Mouse (Mus musculus) MEL (cell line): ENCODE measurements around the gene Irf1. TPM values are rescaled to one million over a fixed set of nuclear protein-coding genes. Genes with fewer than 3 reads are reported as not detected.

Experiments
- DNase-seq: peaks from one replicate; pipeline ENCODE4 v3.0.0; 2011; ENCODE audit warnings: low read depth, low spot score
- H3K27ac ChIP-seq: 2 replicates; pipeline ENCODE4 v1.5.1; 2012; ENCODE audit warnings: low read depth, mild to moderate bottlenecking, control low read depth, low read length, moderate library complexity; ENCODE audit not compliant: control insufficient read depth
- H3K27me3 ChIP-seq, 2 experiments: fragments of 150-350 bp in 1 of 2; sonication (generic) in 1 of 2; 2 replicates each; pipeline ENCODE4 v1.6.1; 2012; ENCODE audit warnings: low read length in 2 of 2, mild to moderate bottlenecking in 2 of 2, improper control_type of control experiment in 1 of 2, moderate library complexity in 1 of 2; ENCODE audit not compliant: insufficient read depth in 2 of 2, control insufficient read depth in 1 of 2
- H3K36me3 ChIP-seq, 2 experiments: 2 replicates each; pipeline ENCODE4 v1.6.1; 2012 to 2014; ENCODE audit warnings: low read length in 2 of 2, improper control_type of control experiment in 1 of 2, inconsistent platforms in 1 of 2, mild to moderate bottlenecking in 1 of 2; ENCODE audit not compliant: insufficient read depth in 2 of 2, control insufficient read depth in 1 of 2
- H3K4me1 ChIP-seq, 2 experiments: fragments of 150-350 bp in 1 of 2; sonication (generic) in 1 of 2; 2 replicates each; pipeline ENCODE4 v1.6.1; 2012; ENCODE audit warnings: low read length in 2 of 2, improper control_type of control experiment in 1 of 2, mild to moderate bottlenecking in 1 of 2; ENCODE audit not compliant: insufficient read depth in 2 of 2, control insufficient read depth in 1 of 2
- H3K4me3 ChIP-seq, 2 experiments: fragments of 150-350 bp in 1 of 2; sonication (generic) in 1 of 2; 2 replicates each; pipeline ENCODE4 v1.5.1; 2012; ENCODE audit warnings: low read depth in 2 of 2, low read length in 2 of 2, mild to moderate bottlenecking in 2 of 2, moderate library complexity in 2 of 2, control low read depth in 1 of 2, improper control_type of control experiment in 1 of 2; ENCODE audit not compliant: control insufficient read depth in 1 of 2, insufficient read depth in 1 of 2
- H3K79me2 ChIP-seq: 2 replicates; pipeline ENCODE4 v1.6.1; 2012; ENCODE audit warnings: mild to moderate bottlenecking, low read length, moderate library complexity; ENCODE audit not compliant: control insufficient read depth, poor library complexity, insufficient read depth
- H3K9ac ChIP-seq: 2 replicates; pipeline ENCODE4 v1.6.1; 2012; ENCODE audit warnings: low read depth, mild to moderate bottlenecking, control low read depth, low read length, moderate library complexity; ENCODE audit not compliant: control insufficient read depth, poor library complexity, severe bottlenecking
- H3K9me3 ChIP-seq: fragments of 150-350 bp; sonication (generic); replicated peaks from 2 replicates; pipeline ENCODE4 v1.6.1; 2012; ENCODE audit warnings: mild to moderate bottlenecking, low read length, improper control_type of control experiment, moderate library complexity; ENCODE audit not compliant: insufficient read depth
- BHLHE40 ChIP-seq: IDR thresholded peaks from 2 replicates; pipeline ENCODE4 v1.6.1; 2012; ENCODE audit warnings: low read depth, mild to moderate bottlenecking, inconsistent platforms, low read length, improper control_type of control experiment, borderline replicate concordance
- CHD1 ChIP-seq: IDR thresholded peaks from 2 replicates; pipeline ENCODE4 v1.6.1; 2012; ENCODE audit warnings: low read depth, mild to moderate bottlenecking, inconsistent platforms, low read length, improper control_type of control experiment
- CTCF ChIP-seq, 3 experiments: IDR thresholded peaks in 2 of 3; conservative IDR thresholded peaks in 1 of 3; 2 replicates each; pipeline ENCODE4 v1.5.1; 2011 to 2012; ENCODE audit warnings: low read length in 3 of 3, low read depth in 2 of 3, mild to moderate bottlenecking in 2 of 3, improper control_type of control experiment in 1 of 3, inconsistent platforms in 1 of 3, mixed read lengths in 1 of 3, moderate library complexity in 1 of 3; ENCODE audit not compliant: control insufficient read depth in 1 of 3, insufficient read depth in 1 of 3, poor library complexity in 1 of 3, severe bottlenecking in 1 of 3
- ELF1 ChIP-seq: IDR thresholded peaks from 2 replicates; pipeline ENCODE4 v1.6.1; 2014; ENCODE audit warnings: low read depth, mild to moderate bottlenecking, inconsistent platforms, low read length, improper control_type of control experiment, moderate library complexity
- EP300 ChIP-seq, 2 experiments: IDR thresholded peaks; 2 replicates each; pipeline ENCODE4 v1.6.1; 2011; ENCODE audit warnings: improper control_type of control experiment in 2 of 2, low read length in 2 of 2, low read depth in 1 of 2, mild to moderate bottlenecking in 1 of 2
- GATA1 ChIP-seq: IDR thresholded peaks from 2 replicates; pipeline ENCODE4 v1.6.1; 2011; ENCODE audit warnings: low read depth, low read length, improper control_type of control experiment
- JUND ChIP-seq: IDR thresholded peaks from 2 replicates; pipeline ENCODE4 v1.6.1; 2011; ENCODE audit warnings: low read depth, mild to moderate bottlenecking, improper control_type of control experiment, low read length
- KAT2A ChIP-seq: conservative IDR thresholded peaks from 2 replicates; pipeline ENCODE4 v1.6.1; 2012; ENCODE audit warnings: low read depth, low read length, improper control_type of control experiment, inconsistent platforms
- MAX ChIP-seq: IDR thresholded peaks from 2 replicates; pipeline ENCODE4 v1.6.1; 2011; ENCODE audit warnings: low read length, improper control_type of control experiment
- MXI1 ChIP-seq: IDR thresholded peaks from 2 replicates; pipeline ENCODE4 v1.6.1; 2011; ENCODE audit warnings: mild to moderate bottlenecking, low read depth, low read length, improper control_type of control experiment
- MYC ChIP-seq: IDR thresholded peaks from 2 replicates; pipeline ENCODE4 v1.6.1; 2011; ENCODE audit warnings: low read depth, mild to moderate bottlenecking, low read length, improper control_type of control experiment, moderate library complexity
- NRF1 ChIP-seq: IDR thresholded peaks from 2 replicates; pipeline ENCODE4 v1.6.1; 2014; ENCODE audit warnings: low read depth, mild to moderate bottlenecking, inconsistent platforms, low read length, improper control_type of control experiment, moderate library complexity; ENCODE audit not compliant: poor library complexity, insufficient read depth, severe bottlenecking
- POLR2AphosphoS5 ChIP-seq: IDR thresholded peaks from 2 replicates; pipeline ENCODE4 v1.6.1; 2012; ENCODE audit warnings: low read depth, borderline replicate concordance, mild to moderate bottlenecking, inconsistent platforms, low read length, moderate library complexity, mixed read lengths
- RCOR1 ChIP-seq: IDR thresholded peaks from 2 replicates; pipeline ENCODE4 v1.6.1; 2012; ENCODE audit warnings: low read depth, mild to moderate bottlenecking, inconsistent platforms, low read length, improper control_type of control experiment
- SMC3 ChIP-seq: IDR thresholded peaks from 2 replicates; pipeline ENCODE4 v1.6.1; 2011; ENCODE audit warnings: low read depth, low read length, improper control_type of control experiment
- TAL1 ChIP-seq: IDR thresholded peaks from 2 replicates; pipeline ENCODE4 v1.6.1; 2012; ENCODE audit warnings: mild to moderate bottlenecking, inconsistent platforms, low read length, moderate library complexity, mixed read lengths
- TCF12 ChIP-seq: IDR thresholded peaks from 2 replicates; pipeline ENCODE4 v1.6.1; 2014; ENCODE audit warnings: low read depth, mild to moderate bottlenecking, inconsistent platforms, low read length, improper control_type of control experiment, moderate library complexity
- UBTF ChIP-seq: IDR thresholded peaks from 2 replicates; pipeline ENCODE4 v1.6.1; 2012; ENCODE audit warnings: low read depth, mild to moderate bottlenecking, inconsistent platforms, low read length, improper control_type of control experiment, moderate library complexity, borderline replicate concordance; ENCODE audit not compliant: insufficient read depth
- USF2 ChIP-seq, 2 experiments: IDR thresholded peaks; 2 replicates each; pipeline ENCODE4 v1.6.1; 2011 to 2012; ENCODE audit warnings: improper control_type of control experiment in 2 of 2, low read length in 2 of 2, borderline replicate concordance in 1 of 2, inconsistent platforms in 1 of 2, low read depth in 1 of 2, mild to moderate bottlenecking in 1 of 2; ENCODE audit not compliant: insufficient read depth in 1 of 2
- ZC3H11A ChIP-seq: IDR thresholded peaks from 2 replicates; pipeline ENCODE4 v1.6.1; 2012; ENCODE audit warnings: low read depth, mild to moderate bottlenecking, inconsistent platforms, low read length, improper control_type of control experiment
- ZKSCAN1 ChIP-seq: IDR thresholded peaks from 2 replicates; pipeline ENCODE4 v1.6.1; 2012; ENCODE audit warnings: low read depth, mild to moderate bottlenecking, inconsistent platforms, low read length, improper control_type of control experiment, moderate library complexity
- ZMIZ1 ChIP-seq: IDR thresholded peaks from 2 replicates; pipeline ENCODE4 v1.6.1; 2012; ENCODE audit warnings: low read depth, mild to moderate bottlenecking, inconsistent platforms, low read length, improper control_type of control experiment, moderate library complexity
- polyA plus RNA-seq, 2 experiments: library from polyadenylated mRNA; stranded (reverse) in 1 of 2; unstranded in 1 of 2; fragments of >175 nt in 1 of 2; fragments of >200 nt in 1 of 2; gene quantifications; 2 replicates each; pipeline versions ENCODE4 v1.2.1 to v1.2.4; 2012; ENCODE audit warnings: low replicate concordance in 2 of 2, low read depth in 1 of 2; ENCODE audit not compliant: insufficient read length in 2 of 2, insufficient read depth in 1 of 2, missing spikeins in 1 of 2
- total RNA-seq: library from RNA; depleted of rRNA; stranded (reverse); fragments of 300-350 nt; gene quantifications from 2 replicates; pipeline ENCODE4 v1.2.3, GENCODE M21; 2012; rRNA removed

The Irf1 gene
- total and polyA plus RNA-seq, 3 experiments: 0.73 to 1.9 TPM; not detected in 1

GRCm38 (mm10) chr11:53821945-53822338 lies 52.1 kb downstream of the Irf1 start:
- TF ChIP-seq GATA1: no peak
- no peak for TF ChIP-seq CTCF (IDR thresholded peaks at IDR 0.05 in 2 of 3, conservative IDR thresholded peaks at IDR 0.05 in 1 of 3; ENCODE audit: control insufficient read depth in 1 of 3, insufficient read depth in 1 of 3, low read depth in 2 of 3, low read length in 3 of 3, poor library complexity in 1 of 3, severe bottlenecking in 1 of 3)
- no peak for TF ChIP-seq BHLHE40
- no peak for TF ChIP-seq TCF12
- TF ChIP-seq UBTF: no peak
- no peak for TF ChIP-seq CHD1
- TF ChIP-seq ELF1: no peak
- no peak for TF ChIP-seq MAX
- TF ChIP-seq USF2 (IDR thresholded peaks at IDR 0.05; ENCODE audit: borderline replicate concordance in 1 of 2, insufficient read depth in 1 of 2, low read depth in 1 of 2, low read length in 2 of 2): no peak
- no peak for TF ChIP-seq SMC3
- TF ChIP-seq MXI1: no peak
- TF ChIP-seq RCOR1: no peak
- no peak for TF ChIP-seq ZKSCAN1
- TF ChIP-seq JUND: no peak
- no peak for TF ChIP-seq ZC3H11A
- no peak for TF ChIP-seq TAL1
- TF ChIP-seq NRF1: no peak
- TF ChIP-seq EP300 (IDR thresholded peaks at IDR 0.05; ENCODE audit: low read depth in 1 of 2, low read length in 2 of 2): no peak
- no peak for TF ChIP-seq KAT2A
- no peak for TF ChIP-seq POLR2AphosphoS5
- Histone ChIP-seq H3K4me1 (peaks cover 0 to 12% of the 10 kb centered on the region in 2 experiments; a peak in 2 of 4 replicates), H3K4me3 (no peak overlapping the region), H3K27me3 (peaks cover 0 to 2% of the 10 kb centered on the region in 2 experiments; a peak in 2 of 4 replicates), H3K9ac (no peak overlapping the region), H3K79me2 (no peaks in the 10 kb centered on the region), H3K9me3 (no peaks in the 10 kb centered on the region), H3K27ac (no peak overlapping the region), H3K36me3 (peaks cover 0 to 4% of the 10 kb centered on the region in 2 experiments; a peak in 2 of 4 replicates)
- peak; percentile 29 for DNase-seq

GRCm38 (mm10) chr11:53825409-53825808 lies 55.6 kb downstream of the Irf1 start:
- Histone ChIP-seq H3K27me3 (peaks cover 3 to 4% of the 10 kb centered on the region in 2 experiments), H3K9me3 (no peaks in the 10 kb centered on the region), H3K4me1 (peaks cover 0 to 12% of the 10 kb centered on the region in 2 experiments; a peak in 2 of 4 replicates), H3K4me3 (no peak overlapping the region), H3K27ac (no peak overlapping the region), H3K9ac (no peak overlapping the region), H3K36me3 (peaks cover 0 to 4% of the 10 kb centered on the region in 2 experiments; a peak in 2 of 4 replicates), H3K79me2 (no peaks in the 10 kb centered on the region)
- DNase-seq: peak; percentile 50
- TF ChIP-seq ZMIZ1: no peak
- TF ChIP-seq MYC: no peak

Other genes starting within 250 kb of the Irf1 start
- gene Kif3a, start 202.6 kb upstream of the Irf1 start, total RNA-seq: 13.6 and 14.2 TPM in 2 replicates
- 10 to 100 TPM; 17.1 to 88.3 TPM for gene Kif3a, start 202.6 kb upstream of the Irf1 start, polyA plus RNA-seq
- gene Il4, start 151.3 kb upstream of the Irf1 start, total RNA-seq: 9.4 and 10.4 TPM in 2 replicates
- 1 to 10 TPM in 1 of 2 experiments, not detected in 1; 4.3 TPM for gene Il4, start 151.3 kb upstream of the Irf1 start, polyA plus RNA-seq
- not detected in 2 replicates for gene Il13, start 135.3 kb upstream of the Irf1 start, total RNA-seq
- gene Il13, start 135.3 kb upstream of the Irf1 start, polyA plus RNA-seq: not detected
- 41.2 and 44.6 TPM in 2 replicates for gene Rad50, start 62.7 kb upstream of the Irf1 start, total RNA-seq
- 100 to 1,000 TPM in 1 of 2 experiments, 10 to 100 TPM in 1; 32.6 to 447 TPM for gene Rad50, start 62.7 kb upstream of the Irf1 start, polyA plus RNA-seq
- gene Il5, start 49.2 kb upstream of the Irf1 start, total RNA-seq: not detected in 2 replicates
- not detected for gene Il5, start 49.2 kb upstream of the Irf1 start, polyA plus RNA-seq
- not detected in 2 replicates for gene Gm17334, start 3.2 kb downstream of the Irf1 start, total RNA-seq
- not detected for gene Gm17334, start 3.2 kb downstream of the Irf1 start, polyA plus RNA-seq
- not detected in 2 replicates for gene Gm12216, start 89.2 kb downstream of the Irf1 start, total RNA-seq
- gene Gm12216, start 89.2 kb downstream of the Irf1 start, polyA plus RNA-seq: not detected
- gene Slc22a5, start 121.6 kb downstream of the Irf1 start, total RNA-seq: 10.2 and 11.8 TPM in 2 replicates
- 10 to 100 TPM in 1 of 2 experiments, not detected in 1; 12.5 TPM for gene Slc22a5, start 121.6 kb downstream of the Irf1 start, polyA plus RNA-seq
- 4.2 and 4.7 TPM in 2 replicates for gene Slc22a21, start 210.3 kb downstream of the Irf1 start, total RNA-seq
- 1 to 10 TPM in 1 of 2 experiments, not detected in 1; 6.9 TPM for gene Slc22a21, start 210.3 kb downstream of the Irf1 start, polyA plus RNA-seq